Mouse (Mus musculus): ENCODE results near the gene Creb5.
A peak's percentile ranks its signal among the peaks of the same experiment; 100 is the strongest.

Creb5 gene

GRCm38 (mm10) chr6:53287038-53287561 lies at the start of gene Creb5:
TSS of gene Creb5 (plus strand) at chr6:53287270.
- DNase-seq: peak; percentile 46

GRCm38 (mm10) chr6:53259841-53260240 lies 27.2 kb upstream of the Creb5 start:
- no peak for DNase-seq

GRCm38 (mm10) chr6:53262401-53262800 lies 24.7 kb upstream of the Creb5 start:
- DNase-seq: no peak

GRCm38 (mm10) chr6:53267036-53267435 lies 20.0 kb upstream of the Creb5 start:
- no peak for DNase-seq

- DNase-seq: no peak
Measured at GRCm38 (mm10) chr6:53267732-53268505, 19.2 kb upstream of the Creb5 start.

GRCm38 (mm10) chr6:53271216-53271615 lies 15.9 kb upstream of the Creb5 start:
- no peak for DNase-seq

GRCm38 (mm10) chr6:53271636-53272035 lies 15.4 kb upstream of the Creb5 start:
- DNase-seq: no peak

- DNase-seq: no peak
Measured at GRCm38 (mm10) chr6:53286389-53287037, 557 bp upstream of the Creb5 start.

- DNase-seq: peak; percentile 36
Measured at GRCm38 (mm10) chr6:53287562-53288381, 702 bp downstream of the Creb5 start.

- no peak for DNase-seq
Measured at GRCm38 (mm10) chr6:53288584-53289558, 1.8 kb downstream of the Creb5 start.

- DNase-seq: no peak
Measured at GRCm38 (mm10) chr6:53289659-53290058, 2.6 kb downstream of the Creb5 start.

- no peak for DNase-seq
Measured at GRCm38 (mm10) chr6:53290215-53290990, 3.3 kb downstream of the Creb5 start.

- DNase-seq: no peak
Measured at GRCm38 (mm10) chr6:53292931-53293330, 5.9 kb downstream of the Creb5 start.

GRCm38 (mm10) chr6:53297851-53298250 lies 10.8 kb downstream of the Creb5 start:
- DNase-seq: no peak

GRCm38 (mm10) chr6:53304201-53304600 lies 17.1 kb downstream of the Creb5 start:
- DNase-seq: no peak

- DNase-seq: no peak
Measured at GRCm38 (mm10) chr6:53306156-53306555, 19.1 kb downstream of the Creb5 start.

- no peak for DNase-seq
Measured at GRCm38 (mm10) chr6:53306710-53307109, 19.6 kb downstream of the Creb5 start.

- no peak for DNase-seq
Measured at GRCm38 (mm10) chr6:53308684-53309083, 21.6 kb downstream of the Creb5 start.

GRCm38 (mm10) chr6:53313604-53314003 lies 26.5 kb downstream of the Creb5 start:
- DNase-seq: no peak

- no peak for DNase-seq
Measured at GRCm38 (mm10) chr6:53314126-53314525, 27.1 kb downstream of the Creb5 start.
